Mouse (Mus musculus): ENCODE results near the gene Nav2.

GRCm38 (mm10) chr7:49544775-49545705, 636.5 kb downstream of the Nav2 start:
- TF ChIP-seq CTCF (IDR thresholded peaks at IDR 0.05) (no peak), EP300 (IDR thresholded peaks at IDR 0.05) (no peak)

Data from lung, postnatal 0 days (tissue).